Mouse (Mus musculus) gastrocnemius, adult 8-10 months (tissue): ENCODE data around the gene Mis18a. TPM values are rescaled to one million over a fixed set of nuclear protein-coding genes. Genes with fewer than 3 reads are reported as not detected.

Source experiments
- DNase-seq, 2 experiments: peaks; one replicate each; pipeline ENCODE4 v3.0.0; 2022; ENCODE audit warnings: low spot score in 2 of 2
- total RNA-seq, 4 experiments: library from RNA; stranded (reverse); gene quantifications; 2 replicates each; pipeline ENCODE4 v1.2.4; 2022

The Mis18a gene
- 1 to 10 TPM in 1 of 4 experiments, under 1 TPM in 3; 0.59 to 1.2 (median 0.74) TPM for total RNA-seq

DNA sequence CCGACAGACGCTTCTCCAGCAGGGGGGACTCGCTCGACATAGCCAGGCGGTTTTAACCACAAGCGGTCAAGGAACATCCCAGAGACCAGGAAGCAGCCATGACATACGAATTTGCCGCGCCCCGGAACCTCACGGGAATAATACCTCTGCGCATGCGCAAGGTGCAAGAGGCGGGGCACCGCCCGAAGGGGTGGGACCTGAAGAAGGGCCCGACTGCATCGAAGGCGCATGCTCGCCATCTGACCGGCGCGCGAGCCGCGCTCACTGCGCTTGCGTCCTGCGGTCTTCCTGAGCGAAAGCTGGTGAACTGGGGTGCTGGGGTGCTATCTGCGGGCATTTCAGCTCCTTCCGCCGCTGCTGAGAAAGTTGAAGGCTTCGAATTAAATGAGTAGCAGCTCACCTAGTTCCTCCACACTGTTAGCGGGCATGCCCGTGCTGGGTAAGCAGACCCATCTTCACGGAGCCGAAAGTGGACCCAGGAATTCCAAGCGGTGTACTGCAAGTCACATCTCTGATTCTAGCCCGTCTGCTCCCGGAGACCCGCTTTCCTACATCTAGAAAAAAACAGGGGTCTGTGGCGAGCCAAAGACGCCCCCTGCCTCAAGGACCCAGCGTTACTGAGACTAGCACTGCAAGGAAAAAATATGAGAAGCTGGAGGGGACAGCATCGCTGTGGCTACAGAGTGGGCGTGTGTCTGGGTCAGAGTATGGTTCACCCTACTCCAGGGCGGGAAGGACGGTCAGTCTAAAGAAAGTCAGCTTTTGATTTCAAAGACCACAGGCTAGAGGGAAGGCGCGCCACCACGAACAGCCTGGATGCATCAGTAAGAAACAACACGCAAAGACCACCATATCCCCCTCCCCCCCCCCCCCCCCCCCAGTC is at the start of gene Mis18a:
Gene Mis18a, minus strand, starts transcription at position 172 of the 883 bp plus-strand sequence.
- DNase-seq: peak; percentile 86 to 91

DNA sequence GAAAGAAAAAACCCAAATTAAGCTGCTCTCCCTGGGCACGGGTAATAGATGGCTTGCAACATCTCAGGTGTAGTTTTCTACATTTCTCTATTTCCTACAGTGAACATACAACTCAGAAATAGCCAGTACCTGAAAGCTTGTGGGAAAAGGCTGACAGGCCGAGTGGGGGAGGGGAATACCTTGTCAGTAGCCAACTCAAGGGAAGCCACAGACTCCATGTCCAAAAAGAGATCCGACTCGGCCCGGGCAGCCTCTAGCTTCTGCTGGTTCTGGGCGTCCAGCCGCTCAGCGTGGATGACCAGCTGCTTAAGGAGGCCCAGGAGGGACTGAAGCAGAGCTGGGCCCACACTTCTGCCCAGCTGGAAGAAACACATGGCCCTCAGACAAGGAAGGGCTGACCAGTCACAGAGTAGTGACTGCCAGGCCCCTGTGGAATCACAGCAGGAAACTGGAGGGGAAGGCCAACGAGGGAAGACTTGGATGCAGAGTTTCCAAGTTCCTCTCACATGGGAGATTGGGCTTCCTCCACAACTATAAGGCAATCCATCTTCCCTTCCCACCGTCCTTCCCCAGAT is 48.8 kb upstream of the Mis18a start:
- no peak for DNase-seq

DNA sequence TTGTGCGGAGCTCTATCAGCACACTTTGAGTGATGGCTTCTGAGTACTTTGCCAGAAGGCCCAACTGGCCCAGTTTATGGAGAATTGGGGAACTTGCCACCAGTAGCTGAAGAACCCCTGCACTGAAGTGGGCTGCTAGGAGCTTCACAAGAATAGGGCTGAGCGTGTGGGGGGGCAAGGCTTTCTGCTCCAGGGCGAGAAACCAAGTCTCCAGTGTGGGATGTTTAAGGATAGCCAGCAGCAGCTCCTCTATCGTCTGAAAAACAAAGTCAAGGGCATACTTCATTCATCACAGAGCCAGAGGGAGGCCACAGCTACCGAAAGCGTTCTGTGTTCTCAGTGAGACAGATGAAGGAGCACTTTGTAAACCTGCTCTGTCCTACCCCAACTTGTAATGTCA is 47.4 kb upstream of the Mis18a start:
- DNase-seq: no peak

DNA sequence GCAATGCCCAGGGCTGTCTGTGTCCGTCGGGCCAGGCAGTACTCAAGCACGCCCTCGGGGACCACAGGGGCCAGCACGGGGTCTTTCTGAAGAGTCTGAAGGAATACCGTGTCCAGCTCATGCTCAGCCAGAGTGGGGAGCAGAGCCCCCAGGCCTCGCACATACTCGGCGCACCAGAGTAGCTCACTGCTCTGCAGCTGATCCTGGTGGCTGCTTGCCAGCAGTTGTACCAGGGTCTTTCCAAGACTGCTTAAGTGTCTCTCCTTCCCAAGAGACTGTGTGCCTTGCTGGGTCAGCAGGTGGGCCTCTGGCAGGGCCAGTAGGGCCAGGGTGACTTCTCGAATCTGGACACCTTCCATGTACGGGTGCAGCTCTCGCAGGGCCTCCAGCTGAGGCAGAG is 47.0 kb upstream of the Mis18a start:
- no peak for DNase-seq

DNA sequence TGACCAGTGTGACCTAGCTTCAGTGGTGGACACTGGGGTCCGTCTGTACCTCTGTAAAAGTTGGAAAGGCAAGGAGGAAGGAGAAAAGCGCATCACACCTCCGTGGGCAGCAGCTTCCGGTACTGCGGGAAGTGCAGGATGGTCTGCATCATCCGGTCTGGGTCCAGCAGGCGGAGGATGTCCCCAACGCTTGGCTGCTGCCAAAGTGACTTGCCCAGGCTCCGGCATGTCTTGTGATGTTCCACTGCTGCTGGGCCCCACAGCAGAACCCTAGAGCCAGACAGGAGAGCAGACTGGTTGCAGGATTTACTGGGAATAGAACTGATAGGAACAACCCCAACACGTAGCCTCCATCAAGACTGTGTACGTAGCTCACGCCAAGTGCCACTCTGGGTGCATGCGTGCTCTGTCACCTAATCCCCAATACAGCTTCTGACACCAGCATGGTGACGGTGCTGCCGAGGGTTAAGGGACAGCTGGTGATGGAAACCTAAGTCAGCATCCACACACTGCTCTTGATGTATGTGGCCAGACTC is 39.8 kb upstream of the Mis18a start:
- DNase-seq: no peak

DNA sequence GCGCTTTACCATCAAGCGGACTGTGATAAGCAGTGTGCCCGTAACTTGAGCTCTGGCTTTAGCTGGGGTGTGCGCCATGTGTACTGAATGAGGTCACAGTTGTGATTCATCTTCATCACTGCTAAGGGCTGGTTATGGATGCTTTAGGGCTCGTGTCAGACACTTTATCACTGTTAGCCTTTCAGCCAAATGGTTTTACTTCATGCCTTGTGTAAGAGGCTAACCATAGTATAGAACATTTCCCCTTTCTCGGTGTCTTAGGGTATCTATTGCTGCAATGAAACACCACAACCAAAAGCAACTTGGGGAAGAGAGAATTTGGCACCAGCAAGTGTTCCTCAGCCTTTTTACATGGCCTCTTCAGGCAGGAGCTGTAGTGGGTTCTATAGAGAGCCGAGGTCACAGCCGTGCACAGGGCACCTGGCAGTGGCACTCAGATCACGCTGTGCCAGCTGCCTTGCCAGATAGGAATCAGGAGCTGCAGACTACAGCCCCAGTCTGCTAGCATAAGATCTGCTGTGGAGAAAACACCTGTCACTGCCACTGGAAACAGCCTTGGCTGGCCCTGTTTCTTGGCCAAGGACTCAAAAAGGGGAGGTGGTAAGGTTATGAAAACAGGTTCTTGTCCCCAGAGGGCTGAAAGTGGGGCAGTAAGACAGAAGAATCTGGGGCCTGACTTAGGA is 38.1 kb upstream of the Mis18a start:
- DNase-seq: peak; percentile 28 to 42

DNA sequence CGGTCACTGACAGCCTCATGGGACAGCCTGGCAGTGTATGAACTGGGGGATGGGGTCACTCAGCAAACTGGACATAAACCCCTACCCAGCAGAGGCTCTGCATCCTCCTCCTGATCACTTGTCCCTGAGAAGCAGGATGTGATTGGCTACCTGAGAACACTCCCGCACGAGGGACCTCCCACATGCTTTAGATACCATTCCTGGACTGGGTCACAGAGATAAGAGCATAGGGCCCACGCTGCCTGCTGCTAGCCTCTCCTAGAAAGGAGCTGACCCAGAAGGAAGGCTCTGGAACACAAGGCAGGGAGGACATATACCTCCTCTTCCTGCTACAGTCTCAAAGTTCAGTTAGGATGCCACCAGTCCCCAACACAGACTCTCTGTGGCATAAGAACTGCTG is 33.3 kb upstream of the Mis18a start:
- DNase-seq: no peak

DNA sequence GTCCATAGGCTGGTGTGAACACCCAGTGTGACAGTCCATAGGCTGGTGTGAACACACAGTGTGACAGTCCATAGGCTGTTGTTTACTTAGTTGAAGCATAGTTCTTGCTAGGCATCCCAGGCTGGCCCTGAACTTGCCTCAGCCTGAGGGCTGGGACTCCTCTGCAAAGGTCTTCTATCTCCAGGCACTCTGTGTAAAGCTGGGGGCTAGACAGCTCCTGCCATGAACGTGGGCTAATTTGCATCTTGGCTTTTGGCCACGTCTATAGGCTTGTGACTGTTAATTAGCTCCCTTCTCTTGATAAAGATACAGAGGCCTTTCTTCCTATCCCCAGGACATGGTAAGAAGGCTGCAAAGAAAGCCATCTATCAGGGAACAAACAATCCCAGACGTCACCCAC is 32.1 kb upstream of the Mis18a start:
- DNase-seq: no peak

DNA sequence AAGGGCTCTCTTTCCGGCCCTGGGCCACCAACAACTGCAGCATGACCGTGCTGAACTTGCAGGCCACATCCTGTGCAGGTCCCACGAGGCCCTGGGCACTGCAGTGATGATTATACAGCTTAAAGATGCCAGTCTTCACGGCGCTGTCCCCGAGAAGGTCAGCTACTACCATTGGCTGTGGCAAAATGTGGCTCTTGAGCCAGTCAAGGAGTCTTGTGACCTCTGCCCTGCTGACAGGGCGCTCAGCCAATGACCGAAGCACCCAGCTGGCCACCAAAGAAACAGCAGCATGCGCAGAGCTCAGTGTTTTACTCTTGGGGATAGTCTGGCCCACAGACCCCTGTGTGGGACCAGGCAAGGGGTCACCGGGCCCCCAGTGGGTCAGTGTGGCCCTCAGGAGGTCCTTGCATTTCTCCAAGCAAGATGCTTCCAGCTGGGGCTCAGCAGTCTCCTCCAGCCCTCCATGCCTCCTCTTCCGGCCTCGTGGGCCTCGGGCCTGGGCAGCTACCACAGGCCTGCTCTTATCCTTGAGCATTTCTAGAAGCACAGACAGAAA is 26.3 kb upstream of the Mis18a start:
- no peak for DNase-seq

DNA sequence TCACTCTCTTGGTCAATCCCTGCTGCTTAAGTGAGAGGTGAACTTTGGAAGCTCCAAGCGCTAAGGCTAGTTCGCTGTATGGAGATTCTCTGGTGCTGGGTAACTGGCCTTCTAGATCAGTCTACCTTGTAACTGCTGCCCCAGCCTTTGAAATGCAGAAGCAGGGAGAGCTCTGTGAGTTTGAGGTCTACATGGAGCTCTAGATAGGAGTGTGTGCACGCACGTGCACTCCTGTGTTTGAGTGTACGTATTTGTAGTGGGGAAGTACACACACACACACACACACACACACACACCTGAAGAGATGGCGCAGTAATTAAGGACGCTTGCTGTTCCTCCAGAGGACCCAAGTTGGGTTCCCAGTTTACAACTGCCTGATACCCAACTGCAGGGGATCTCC is 21.0 kb upstream of the Mis18a start:
- no peak for DNase-seq

DNA sequence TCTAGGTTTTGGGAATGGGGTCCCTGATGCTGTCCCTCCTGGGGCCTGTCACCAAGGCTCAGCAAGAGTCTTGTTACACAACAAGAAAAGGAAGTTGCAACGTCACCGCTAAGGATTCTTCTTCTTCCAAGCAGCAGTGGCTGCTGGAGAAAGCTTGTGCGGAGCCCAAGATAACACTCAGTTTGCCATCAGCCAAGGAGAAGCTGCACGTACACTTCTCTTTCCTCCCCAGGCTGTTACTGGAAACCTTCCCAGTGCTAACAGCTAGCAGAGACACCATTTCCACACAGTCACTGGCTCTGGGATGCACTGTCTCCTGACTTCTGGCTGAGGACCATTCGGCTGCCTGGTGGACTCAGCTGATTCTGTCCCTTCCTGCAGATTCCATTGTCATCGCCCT is 19.9 kb upstream of the Mis18a start:
- DNase-seq: no peak

DNA sequence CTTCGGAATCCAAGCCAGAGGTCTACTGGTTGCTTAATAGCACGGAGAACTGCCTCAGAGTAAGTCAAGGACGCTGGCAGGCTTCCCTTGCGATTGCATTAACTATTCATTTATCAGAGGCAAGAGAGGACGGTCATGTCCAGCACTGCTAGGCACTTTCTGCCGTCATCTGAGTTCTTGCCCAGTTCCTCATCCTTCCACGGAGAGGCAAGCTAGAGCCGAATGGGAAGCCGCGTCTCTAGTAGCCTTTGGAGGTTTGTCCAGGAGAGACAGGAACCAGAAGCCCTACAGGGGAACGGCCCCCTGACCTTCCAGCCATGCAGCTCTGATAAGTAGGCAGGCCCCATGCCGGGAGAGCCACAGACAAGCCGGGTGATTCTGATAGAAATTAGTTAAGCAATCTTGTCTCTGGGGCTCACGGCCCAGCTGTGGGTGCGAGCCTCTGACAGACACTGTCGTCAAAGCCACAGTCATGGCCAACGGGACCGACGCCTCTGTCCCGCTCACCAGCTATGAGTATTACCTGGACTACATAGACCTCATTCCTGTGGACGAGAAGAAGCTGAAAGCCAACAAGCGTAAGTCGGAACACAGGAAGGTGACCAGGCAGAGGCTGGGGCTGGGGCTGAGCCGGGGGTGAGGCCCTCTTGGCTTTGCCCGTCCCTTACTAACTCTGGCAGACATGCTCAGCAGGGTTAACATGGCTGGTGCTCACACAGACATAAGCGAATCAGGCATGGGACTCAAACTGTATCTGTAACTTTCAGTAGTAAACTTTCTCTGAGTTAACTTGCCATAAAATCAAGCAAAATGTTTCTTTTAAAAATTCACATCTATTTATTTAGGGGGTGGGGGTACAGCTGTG is 11.1 kb upstream of the Mis18a start, which contains the start of gene Mrap:
Gene Mrap, plus strand, starts transcription at position 116 of the 865 bp plus-strand sequence.
- no peak for DNase-seq

DNA sequence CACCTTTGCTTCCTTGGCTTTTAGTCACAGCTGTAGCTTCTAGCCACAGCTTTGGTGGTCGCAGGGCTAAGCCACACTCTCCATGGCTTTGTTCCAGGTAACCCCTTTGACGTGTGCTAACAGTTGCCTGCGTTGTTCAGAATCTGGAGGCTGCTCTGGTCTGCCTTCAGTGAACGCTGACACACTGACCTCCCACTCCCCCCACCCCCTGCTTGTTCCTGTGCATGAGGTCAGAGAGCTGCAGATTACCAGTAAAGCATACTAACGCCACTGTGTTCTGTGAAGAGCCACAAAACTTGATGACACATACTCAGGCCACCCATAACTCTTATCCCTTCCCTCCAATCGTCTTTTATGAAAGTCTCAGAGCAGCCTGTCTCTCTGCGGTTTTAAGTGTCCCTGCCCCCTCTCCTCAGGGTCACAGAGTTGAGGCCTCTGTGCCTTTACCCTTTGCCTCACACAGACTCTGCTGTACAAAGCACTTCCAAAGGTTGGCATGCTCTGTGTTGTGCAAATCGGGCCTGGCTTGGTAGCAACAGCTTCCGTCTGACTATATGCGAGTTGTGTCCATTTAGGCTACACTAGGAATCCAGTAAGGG is 9.6 kb upstream of the Mis18a start:
- DNase-seq: no peak

DNA sequence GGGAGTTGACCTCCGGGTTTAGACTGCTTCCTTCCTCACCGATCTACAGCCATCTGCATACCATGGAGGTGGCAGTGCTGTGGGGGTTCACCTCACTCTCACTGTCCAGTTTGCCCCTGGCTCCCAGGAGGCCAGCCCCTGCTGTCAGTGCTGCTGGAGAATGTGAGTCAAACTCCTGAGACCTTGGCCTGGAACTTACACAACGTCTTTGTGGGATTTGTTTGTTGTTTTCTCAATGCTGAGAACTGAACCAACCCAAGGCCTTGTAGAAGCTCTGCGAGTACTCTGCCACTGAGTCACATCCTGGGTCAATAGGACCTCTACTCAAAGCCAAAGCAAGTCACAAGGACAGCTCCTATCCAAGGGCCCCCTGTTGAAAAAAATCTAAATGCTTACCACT is 8.4 kb upstream of the Mis18a start:
- no peak for DNase-seq

DNA sequence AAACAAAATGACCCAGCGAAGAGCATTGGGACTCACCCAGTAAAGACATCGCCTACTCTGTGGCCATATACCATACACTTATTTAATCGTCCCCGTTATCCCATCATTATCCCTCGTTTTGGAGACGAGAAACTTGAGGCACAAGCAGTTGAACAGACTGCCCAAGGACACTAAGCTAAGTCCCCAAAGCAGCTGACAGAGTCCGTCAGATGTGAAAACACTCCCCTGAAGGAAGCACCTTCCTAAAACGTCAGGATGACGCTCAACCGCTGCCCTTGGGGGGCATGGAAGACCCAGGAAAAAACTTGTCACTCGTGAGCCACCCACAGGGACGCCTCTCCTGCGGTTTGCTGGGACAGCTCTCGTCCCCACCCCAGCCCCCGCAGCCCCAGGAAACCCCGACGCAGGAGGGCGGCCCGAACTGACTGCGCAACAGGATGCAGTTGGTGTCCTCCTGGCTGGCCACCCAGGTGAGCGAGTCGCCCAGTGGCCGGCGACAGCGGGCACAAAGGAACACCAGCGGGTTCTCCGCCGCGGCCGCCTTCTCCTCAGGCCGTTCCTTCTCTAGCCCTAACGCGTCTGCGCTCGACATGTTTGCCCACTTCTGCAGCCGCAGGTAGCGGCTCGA is 490 bp downstream of the Mis18a start:
- DNase-seq: no peak

DNA sequence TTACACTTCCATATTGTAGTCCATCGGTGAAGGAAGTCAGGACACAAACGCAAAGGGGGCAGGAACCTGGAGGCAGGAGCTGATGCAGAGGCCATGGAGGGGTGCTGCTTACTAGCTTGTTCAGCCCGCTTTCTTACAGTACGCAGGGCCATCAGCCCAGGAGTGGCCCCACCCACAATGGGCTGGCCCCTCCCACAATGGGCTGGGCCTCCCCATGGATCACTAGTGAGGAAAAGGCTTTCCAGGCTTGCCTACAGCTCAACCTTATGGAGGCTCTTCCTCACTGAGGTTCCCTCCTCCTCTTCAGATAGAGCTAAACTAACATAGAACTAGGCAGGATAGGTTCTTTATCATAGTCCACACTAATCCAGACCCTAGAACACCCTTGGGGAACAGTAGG is 3.2 kb downstream of the Mis18a start:
- no peak for DNase-seq

DNA sequence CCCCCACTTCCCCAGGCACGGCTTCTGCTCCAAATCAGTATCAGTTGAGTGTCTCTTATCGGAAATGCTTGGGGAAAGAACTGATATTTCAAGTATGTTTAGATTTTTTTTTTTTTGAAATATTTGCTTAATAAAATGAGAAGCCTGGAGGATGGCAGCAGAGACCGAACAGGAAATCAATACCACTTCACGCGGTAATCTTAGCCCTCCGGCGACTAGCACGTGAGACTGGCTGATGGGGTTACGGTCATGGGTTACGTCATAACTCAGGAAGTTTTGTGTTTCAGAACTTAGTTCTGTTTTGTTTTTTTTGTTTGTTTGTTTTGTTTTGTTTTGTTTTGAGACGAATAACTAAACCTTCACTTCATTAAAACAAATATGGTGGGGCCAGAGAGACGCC is 16.9 kb downstream of the Mis18a start:
- DNase-seq: no peak

DNA sequence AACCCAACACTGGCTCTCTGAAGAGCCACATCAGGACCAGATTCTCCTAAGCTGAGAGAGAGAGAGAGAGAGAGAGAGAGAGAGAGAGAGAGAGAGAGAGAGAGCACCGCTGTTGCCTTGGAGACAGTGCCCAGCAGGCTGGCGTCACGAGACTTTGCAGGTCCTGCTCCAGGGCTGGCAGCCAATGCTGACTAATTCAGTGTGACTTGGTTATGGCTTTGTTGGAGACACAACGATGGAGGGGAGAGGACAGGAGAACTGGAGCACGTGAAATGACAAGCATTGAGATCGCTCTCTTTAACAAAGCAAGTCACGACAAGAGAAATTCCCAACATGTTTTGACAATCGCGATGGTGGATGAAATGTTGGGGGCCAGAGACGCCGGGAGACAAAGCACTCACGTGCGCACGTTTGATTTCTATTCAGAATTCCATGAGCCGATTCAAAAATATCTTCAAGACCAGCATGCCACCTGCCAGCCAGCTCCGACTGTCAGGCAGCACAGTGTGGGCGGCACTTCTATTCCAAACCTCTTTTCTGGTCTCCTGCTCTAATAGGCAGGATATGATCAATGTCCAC is 17.4 kb downstream of the Mis18a start:
- no peak for DNase-seq

DNA sequence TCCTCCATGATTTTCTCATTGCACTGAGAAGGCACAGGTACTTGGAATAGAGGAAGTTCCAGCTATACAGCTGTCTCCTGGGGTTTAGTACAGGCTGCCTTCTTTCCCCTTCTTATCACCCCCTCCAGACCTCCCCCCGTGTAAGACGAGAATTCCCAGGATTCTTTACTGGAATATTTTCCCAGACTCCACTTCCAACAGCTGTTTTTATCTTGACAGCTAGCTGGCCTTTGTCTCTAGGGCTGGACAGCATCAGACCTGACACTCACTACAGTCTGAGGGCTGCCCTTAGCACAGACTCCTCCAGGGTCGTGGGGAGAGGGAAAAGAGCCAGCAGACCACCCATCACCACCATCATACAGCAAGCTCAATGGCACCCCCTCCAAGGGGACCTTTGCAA is 20.9 kb downstream of the Mis18a start:
- no peak for DNase-seq
